Mouse (Mus musculus): ENCODE data around the gene Evi5l. TPM values are rescaled to one million over a fixed set of nuclear protein-coding genes. Genes with fewer than 3 reads are reported as not detected.

The Evi5l gene
- 3.0 to 14.6 TPM (median 7.6 TPM) in 3 replicates for total RNA-seq (2017)

DNA sequence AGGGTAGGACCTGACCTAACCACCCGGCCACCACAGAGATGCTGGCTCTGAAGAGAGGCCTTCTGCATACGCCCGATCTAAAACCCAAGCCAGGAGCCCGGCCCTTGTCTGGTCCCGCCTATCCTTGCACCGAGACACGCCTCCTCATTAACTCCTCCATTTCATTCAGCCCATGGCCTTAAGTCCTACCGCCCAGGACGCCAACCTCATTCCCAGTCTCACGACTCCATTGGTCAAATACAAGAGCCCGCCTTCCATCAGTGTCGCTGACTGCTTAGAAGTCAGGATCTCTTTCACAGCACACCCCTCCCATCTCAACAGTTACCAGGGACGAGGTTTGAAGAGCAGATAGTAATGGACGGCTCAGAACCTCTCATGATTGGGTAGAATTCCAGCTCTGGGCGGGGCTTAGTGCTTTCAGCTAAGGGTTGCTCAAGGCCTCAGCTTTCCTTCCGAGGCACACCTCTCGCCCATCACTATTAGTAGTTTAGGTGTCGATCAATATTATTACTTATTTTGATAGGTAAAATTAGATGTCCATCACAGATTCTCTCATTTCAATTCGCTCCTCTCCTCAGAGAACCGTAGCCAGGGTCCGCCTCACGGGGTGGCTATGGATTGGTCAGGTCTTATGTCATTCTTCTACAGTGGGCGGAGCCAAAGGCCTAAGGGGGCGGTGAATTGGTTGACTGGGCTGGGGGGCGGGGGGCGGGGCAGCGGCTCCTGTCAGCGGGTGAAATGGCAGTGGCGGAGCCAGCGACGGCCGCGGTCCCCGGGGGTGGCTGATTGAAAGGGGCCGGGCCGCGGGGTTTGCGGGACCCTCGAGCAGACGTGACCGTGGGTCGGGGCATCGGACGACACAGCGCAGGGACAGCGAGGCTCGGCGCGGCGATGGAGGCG lies at the start of gene Evi5l:
Gene Evi5l (plus strand): TSS at position 716 of the 900 bp plus-strand sequence.
- peak; percentile 92 for ATAC-seq (replicated peaks; ENCODE audit: insufficient number of reproducible peaks, low FRiP score, low TSS enrichment, poor library complexity, severe bottlenecking)

GRCm38 (mm10) chr8:4133798-4134197 lies 32.6 kb upstream of the Evi5l start, which contains the start of gene Cd209g:
TSS of gene Cd209g (plus strand) at chr8:4134098.
- no peak for ATAC-seq (replicated peaks; ENCODE audit: insufficient number of reproducible peaks, low FRiP score, low TSS enrichment, poor library complexity, severe bottlenecking)

DNA sequence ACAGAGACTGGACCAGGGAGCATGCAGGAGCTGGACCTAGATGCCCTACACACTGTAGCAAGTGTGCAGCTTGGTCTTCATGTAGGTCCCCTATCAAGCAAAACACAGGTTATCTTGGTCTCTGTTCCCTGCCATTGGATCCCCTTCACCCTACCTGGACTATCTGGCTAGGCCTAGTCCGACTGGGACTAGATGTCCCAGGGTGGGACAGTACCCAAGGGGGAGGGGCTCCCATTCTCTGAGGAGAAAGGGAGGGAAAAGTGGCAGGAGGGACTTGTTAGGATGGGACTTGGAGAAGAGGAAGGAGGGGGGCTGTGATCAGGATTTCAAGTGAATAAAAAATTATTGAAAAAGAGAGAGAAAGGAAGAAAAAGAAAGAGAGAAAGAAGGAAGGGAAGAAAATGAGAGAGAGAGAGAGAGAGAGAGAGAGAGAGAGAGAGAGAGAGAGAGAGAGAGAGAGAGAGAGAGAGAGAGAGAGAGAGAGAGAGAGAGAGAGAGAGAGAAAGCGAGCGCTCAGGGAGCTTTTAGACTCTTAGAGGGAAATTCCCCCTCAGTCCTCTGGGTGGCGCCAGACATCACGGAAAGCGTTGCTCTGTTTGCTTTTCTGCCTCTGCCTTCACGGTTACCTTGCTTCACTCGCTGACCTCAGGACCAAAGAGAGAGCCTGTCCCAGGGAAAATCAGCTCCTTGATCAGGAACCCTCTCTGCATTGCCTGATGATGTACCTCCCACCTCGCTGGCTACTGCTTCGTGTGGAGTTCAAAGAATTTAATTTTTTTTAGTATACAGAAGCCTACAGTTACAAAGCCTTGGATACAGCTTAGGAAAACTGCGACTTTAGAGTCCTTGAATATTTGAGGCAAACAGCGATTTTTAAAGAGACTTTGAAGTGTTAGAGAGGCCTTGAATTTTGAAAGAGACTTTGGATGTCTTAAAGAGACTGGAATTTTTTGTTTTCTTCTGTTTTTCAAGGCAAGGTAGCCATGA lies 26.4 kb upstream of the Evi5l start:
- ATAC-seq (replicated peaks; ENCODE audit: insufficient number of reproducible peaks, low FRiP score, low TSS enrichment, poor library complexity, severe bottlenecking): peak; percentile 75

GRCm38 (mm10) chr8:4141721-4142120 lies 24.6 kb upstream of the Evi5l start:
- ATAC-seq (replicated peaks; ENCODE audit: insufficient number of reproducible peaks, low FRiP score, low TSS enrichment, poor library complexity, severe bottlenecking): no peak

DNA sequence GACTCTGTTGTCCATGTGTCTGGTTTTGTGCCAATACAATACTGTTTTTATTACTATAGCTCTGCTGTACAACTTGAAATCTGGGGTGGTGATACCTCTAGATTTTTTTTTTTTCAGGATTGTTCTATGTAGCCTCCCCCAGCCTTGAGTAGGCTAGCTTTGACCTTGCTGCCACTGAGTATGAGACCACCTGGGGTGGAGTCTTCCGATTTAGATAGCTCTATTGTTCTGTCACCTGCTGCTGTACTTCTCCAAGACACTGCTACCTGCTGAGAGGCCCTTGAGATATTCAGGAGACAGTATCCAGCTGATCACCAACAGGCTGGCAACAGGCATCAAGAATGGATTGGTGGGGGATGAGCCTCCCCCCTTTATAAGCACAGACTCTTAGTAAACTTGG lies 19.1 kb upstream of the Evi5l start:
- ATAC-seq (replicated peaks; ENCODE audit: insufficient number of reproducible peaks, low FRiP score, low TSS enrichment, poor library complexity, severe bottlenecking): no peak

DNA sequence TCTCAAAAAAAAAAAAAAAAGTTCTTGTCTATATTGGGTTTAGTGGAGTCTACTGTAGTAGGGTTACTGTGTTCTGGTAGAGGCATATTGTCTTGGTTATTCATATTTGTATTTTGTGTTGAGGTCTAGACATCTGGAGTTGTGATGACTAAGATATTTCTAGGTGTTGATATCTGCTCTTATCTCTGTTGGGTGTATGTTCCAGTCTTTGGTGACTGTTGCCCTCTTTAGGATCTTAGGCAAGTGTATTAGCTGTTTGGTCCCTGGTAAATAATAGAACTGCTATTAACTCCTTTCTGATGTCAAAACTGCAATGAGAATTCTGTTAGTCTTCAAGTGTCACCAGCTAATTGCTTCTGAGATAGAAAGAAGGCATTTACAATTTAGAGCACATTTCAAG lies 11.5 kb upstream of the Evi5l start:
- no peak for ATAC-seq (replicated peaks; ENCODE audit: insufficient number of reproducible peaks, low FRiP score, low TSS enrichment, poor library complexity, severe bottlenecking)

GRCm38 (mm10) chr8:4162786-4163185 lies 3.6 kb upstream of the Evi5l start:
- no peak for ATAC-seq (replicated peaks; ENCODE audit: insufficient number of reproducible peaks, low FRiP score, low TSS enrichment, poor library complexity, severe bottlenecking)

GRCm38 (mm10) chr8:4165176-4165851 lies 1.1 kb upstream of the Evi5l start:
- no peak for ATAC-seq (replicated peaks; ENCODE audit: insufficient number of reproducible peaks, low FRiP score, low TSS enrichment, poor library complexity, severe bottlenecking)

GRCm38 (mm10) chr8:4166881-4167525 lies 636 bp downstream of the Evi5l start:
- no peak for ATAC-seq (replicated peaks; ENCODE audit: insufficient number of reproducible peaks, low FRiP score, low TSS enrichment, poor library complexity, severe bottlenecking)

GRCm38 (mm10) chr8:4167918-4168317 lies 1.6 kb downstream of the Evi5l start:
- ATAC-seq (replicated peaks; ENCODE audit: insufficient number of reproducible peaks, low FRiP score, low TSS enrichment, poor library complexity, severe bottlenecking): no peak

- ATAC-seq (replicated peaks; ENCODE audit: insufficient number of reproducible peaks, low FRiP score, low TSS enrichment, poor library complexity, severe bottlenecking): no peak
Observed at GRCm38 (mm10) chr8:4172486-4172885, 6.1 kb downstream of the Evi5l start.

- ATAC-seq (replicated peaks; ENCODE audit: insufficient number of reproducible peaks, low FRiP score, low TSS enrichment, poor library complexity, severe bottlenecking): no peak
Observed at GRCm38 (mm10) chr8:4174018-4174417, 7.7 kb downstream of the Evi5l start.

- no peak for ATAC-seq (replicated peaks; ENCODE audit: insufficient number of reproducible peaks, low FRiP score, low TSS enrichment, poor library complexity, severe bottlenecking)
Observed at GRCm38 (mm10) chr8:4183409-4183808, 17.0 kb downstream of the Evi5l start.

DNA sequence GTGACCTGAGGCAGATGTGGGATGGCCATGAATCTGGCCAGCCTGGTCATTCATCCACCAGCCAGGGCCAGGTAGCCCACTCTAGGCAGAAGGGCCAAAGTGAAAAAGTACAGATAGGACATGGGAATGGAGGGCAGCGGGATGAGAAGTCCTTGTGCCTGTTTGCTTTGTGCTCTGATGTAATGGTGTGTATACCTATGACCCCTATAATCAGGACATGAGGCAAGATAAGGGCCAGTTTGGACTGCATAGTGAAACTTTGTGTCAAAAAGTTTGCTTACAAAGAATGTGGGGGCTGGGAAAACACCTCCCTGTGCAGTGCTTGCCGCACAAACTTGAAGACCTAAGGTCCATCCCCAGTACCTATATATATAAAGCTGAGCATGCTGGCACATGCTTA lies 19.8 kb downstream of the Evi5l start:
- no peak for ATAC-seq (replicated peaks; ENCODE audit: insufficient number of reproducible peaks, low FRiP score, low TSS enrichment, poor library complexity, severe bottlenecking)

- no peak for ATAC-seq (replicated peaks; ENCODE audit: insufficient number of reproducible peaks, low FRiP score, low TSS enrichment, poor library complexity, severe bottlenecking)
Observed at GRCm38 (mm10) chr8:4188605-4189004, 22.2 kb downstream of the Evi5l start.

DNA sequence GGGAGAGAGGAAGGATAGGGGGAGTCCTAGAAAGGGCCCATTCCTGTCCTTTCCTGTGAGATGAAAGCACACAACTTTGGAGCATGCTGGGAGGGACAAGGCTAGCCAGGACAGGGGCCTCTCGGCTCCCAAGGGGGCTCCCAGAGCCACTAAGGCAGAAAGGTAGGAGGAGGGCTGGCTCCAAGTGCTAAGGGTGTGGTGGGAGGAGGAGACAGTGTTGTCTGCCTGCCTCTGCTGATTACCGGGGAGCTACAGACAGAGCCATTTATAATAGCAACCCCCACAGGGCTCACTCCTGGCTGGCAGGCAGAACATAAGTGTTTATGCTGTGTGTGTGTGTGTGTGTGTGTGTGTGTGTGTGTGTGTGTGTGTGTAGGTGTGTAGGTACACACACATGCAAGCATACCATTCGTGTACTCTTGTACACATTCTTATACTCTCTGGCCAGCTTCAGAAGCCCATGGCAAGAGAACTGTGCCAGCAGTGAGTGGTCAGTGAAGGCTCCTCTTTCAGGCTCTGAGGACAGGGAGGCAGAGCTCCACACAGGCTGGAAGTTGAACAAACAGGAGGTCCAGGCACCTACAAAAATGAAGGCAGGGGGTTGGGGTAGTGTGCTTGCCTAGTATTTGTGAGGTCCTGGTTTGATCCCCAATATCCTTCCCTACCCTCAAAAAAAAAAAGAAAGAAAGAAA lies 22.8 kb downstream of the Evi5l start:
- ATAC-seq (replicated peaks; ENCODE audit: insufficient number of reproducible peaks, low FRiP score, low TSS enrichment, poor library complexity, severe bottlenecking): no peak

- no peak for ATAC-seq (replicated peaks; ENCODE audit: insufficient number of reproducible peaks, low FRiP score, low TSS enrichment, poor library complexity, severe bottlenecking)
Observed at GRCm38 (mm10) chr8:4192305-4192704, 25.9 kb downstream of the Evi5l start.

Data from monocyte, adult 5-6 weeks (primary cell).